Mouse (Mus musculus) bone marrow macrophage, adult 2 months (primary cell): ENCODE results near the gene Ryr3. TPM values are rescaled to one million over a fixed set of nuclear protein-coding genes. Genes with fewer than 3 reads are reported as not detected.

ENCODE experiments used
- H3K27ac ChIP-seq: 2 replicates; pipeline ENCODE4 v1.5.1; 2012; ENCODE audit warnings: low read depth, low read length; ENCODE audit not compliant: insufficient read depth
- H3K4me1 ChIP-seq: 2 replicates; pipeline ENCODE4 v1.6.1; 2012; ENCODE audit warnings: low read length; ENCODE audit not compliant: control insufficient read depth, insufficient read depth
- H3K4me3 ChIP-seq: 2 replicates; pipeline ENCODE4 v1.5.1; 2012; ENCODE audit warnings: mild to moderate bottlenecking, low read length, moderate library complexity; ENCODE audit not compliant: insufficient read depth
- CTCF ChIP-seq: IDR thresholded peaks from 2 replicates; pipeline ENCODE4 v1.5.1; 2012; ENCODE audit warnings: low read depth, mild to moderate bottlenecking, low read length, moderate library complexity
- POLR2A ChIP-seq: IDR thresholded peaks from 2 replicates; pipeline ENCODE4 v1.6.1; 2012; ENCODE audit warnings: mild to moderate bottlenecking, low read depth, low read length, borderline replicate concordance
- polyA plus RNA-seq: library from polyadenylated mRNA; stranded (reverse); fragments of >200 nt; gene quantifications from 2 replicates; pipeline ENCODE4 v1.2.4, GENCODE M21; 2012; ENCODE audit not compliant: missing spikeins, insufficient read depth, insufficient read length

Ryr3 gene
- not detected in 2 replicates for polyA plus RNA-seq

DNA sequence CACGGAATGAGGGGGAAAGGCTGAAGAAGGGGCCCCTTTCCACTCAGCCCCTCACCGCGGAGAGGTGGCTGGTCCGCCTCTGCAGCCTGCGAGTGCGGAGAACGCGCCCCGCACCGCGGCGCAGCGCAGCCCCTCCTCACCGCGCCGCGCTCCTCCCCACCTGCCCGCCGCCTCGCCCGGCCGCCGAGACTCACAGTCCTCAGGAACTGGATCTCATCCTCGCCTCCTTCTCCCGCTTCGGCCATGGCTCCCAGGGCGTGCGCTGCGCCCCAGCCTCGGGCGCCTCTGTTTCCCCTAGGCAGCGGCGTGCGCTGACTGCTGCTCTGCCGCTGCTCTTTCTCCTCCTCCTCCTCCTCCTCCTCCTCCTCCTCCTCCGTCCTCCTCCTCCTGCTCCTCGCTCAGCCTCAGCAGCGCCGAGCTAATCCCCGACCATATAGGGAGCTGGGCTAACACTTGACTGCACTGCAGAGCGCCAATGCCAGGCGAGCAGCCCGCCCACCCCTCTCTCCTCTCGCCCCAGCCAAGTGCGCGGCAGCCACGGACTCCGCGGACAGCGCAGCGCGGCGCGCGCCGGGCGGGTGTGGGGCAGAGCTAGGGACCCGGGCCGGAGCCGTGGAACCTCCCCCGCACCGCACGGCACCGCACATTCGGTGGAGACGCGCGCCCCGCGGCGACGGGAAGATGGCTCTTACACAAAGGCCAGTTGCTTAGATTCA lies at the start of gene Ryr3:
Gene Ryr3 (minus strand): TSS at position 351 of the 716 bp plus-strand sequence.
- TF ChIP-seq CTCF (no peak), POLR2A (no peak)
- H3K27ac ChIP-seq, result no peak within 1 kb of the TSS
- H3K4me1 ChIP-seq, result no peaks in the 10 kb centered on the region
- H3K4me3 ChIP-seq, result no peak within 1 kb of the TSS

DNA sequence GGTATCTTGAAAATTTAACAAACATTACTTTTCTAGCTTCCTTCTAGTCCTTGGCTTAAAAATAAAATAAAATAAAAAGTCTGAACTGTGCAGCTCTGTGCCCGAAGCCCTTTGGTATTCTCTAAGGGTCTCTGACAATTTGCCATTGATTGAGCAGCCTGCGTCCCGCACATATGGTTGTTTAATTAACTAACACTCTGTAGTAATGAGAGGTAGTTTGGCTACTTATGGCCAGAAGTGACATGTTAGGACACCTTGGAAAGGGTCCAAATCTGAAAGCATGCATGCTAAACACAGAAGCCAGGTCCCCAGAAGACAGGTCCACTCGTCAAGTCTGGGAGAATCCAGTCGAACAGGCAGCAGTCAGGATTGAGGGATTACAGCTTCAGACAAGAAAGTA lies 22.0 kb upstream of the Ryr3 start:
- TF ChIP-seq POLR2A (no peak), CTCF (no peak)
- H3K4me1 ChIP-seq, result no peaks in the 10 kb centered on the region
- no peak overlapping the region for H3K27ac ChIP-seq
- H3K4me3 ChIP-seq, result no peak overlapping the region

DNA sequence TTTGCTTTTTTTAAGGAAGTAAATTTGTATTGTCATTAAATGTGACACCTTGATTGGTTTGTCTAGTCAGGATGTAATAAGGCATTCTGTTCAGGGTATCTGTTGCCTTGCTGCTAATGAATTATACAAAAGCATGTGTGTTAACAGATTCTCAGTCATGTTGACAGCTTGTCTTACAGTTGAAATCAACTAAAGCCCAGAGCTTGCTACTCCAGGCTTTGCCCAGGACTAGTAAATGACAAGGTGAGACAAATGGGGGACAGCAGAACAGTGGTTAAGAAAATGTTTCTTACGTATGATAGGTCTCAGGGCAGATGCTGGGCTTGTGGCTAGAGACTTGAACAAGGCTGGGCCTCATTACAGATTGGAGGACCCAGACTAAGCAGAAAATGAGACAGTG lies 20.1 kb upstream of the Ryr3 start:
- Histone ChIP-seq H3K4me1 (no peaks in the 10 kb centered on the region), H3K4me3 (no peak overlapping the region), H3K27ac (no peak overlapping the region)
- TF ChIP-seq POLR2A (no peak), CTCF (no peak)

DNA sequence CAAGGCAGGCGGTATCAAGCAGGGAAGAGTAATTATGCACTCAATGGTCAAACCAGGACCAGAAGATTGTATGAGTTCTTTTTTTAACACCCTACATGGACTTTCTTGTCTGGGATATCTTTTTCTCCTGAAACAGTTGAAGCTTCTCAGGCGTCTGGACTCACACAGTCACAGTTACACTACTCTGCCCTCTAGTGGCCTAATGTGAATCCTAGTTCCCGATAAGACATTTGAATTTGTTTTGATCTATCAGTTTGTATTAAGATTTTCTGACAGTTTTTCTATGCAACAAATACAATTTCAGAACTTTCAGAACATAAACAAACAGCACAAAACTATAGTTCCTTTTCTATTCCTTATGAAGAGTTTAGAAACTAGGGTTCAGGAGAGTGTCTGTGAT lies 17.7 kb upstream of the Ryr3 start:
- TF ChIP-seq CTCF, result no peak
- TF ChIP-seq POLR2A, result no peak
- Histone ChIP-seq H3K4me3 (no peak overlapping the region), H3K4me1 (no peaks in the 10 kb centered on the region), H3K27ac (no peak overlapping the region)

DNA sequence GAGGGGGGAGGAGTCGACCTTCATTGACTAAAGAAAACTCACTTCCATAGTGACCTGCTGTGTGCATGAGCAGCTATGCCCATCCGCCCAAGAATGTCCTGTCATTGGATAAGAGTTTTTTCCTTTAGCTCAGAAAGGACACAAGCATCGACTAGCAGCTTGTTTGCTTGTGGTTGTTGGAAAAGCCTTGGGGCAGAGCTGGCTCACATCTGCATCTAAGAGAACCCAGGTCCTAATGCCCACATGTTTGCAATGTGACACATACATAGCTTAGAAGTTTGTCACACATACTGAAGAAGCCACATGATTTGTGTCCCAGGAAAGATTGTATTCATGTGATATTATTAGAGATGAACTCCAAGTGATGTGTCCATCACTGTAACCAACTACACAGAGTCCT lies 16.5 kb upstream of the Ryr3 start:
- Histone ChIP-seq H3K4me3 (no peak overlapping the region), H3K27ac (no peak overlapping the region)
- no peak for TF ChIP-seq POLR2A
- TF ChIP-seq CTCF, result no peak

DNA sequence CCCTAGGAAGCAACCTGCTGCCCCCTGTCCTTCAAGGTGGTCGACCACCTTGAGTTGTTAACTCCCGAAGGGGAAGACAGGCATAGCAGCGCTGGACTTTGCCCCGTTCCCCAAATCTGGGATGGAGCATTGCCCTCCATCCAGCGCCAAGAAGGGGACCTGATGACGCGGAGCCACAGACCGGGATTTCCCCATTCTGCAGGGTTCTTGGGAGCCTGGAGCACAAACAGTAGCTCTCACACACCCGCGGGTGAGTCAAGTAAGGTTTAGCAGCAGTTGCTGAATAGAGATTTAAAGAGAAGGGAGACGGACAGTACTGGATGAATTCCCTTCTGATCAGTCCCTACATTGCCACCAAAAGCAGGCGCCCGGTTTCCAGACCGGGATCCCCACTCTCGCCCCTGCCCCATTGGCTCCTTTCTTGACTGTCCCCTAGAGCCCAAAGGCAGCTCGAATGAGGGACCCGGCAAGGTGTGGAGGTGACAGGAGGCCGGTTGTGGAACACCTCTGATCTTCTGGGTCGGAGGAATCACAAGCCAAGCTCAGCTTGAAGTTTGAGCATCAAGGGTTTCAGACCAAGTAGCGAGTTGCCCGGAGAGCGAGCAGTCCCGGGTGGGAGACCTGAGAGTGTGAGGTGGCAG lies 671 bp downstream of the Ryr3 start:
- H3K4me3 ChIP-seq, result no peak overlapping the region
- TF ChIP-seq CTCF (no peak), POLR2A (no peak)

More for the DNA sequence above, 16.5 kb upstream of the Ryr3 start:
- H3K4me1 ChIP-seq, result no peaks in the 10 kb centered on the region

DNA sequence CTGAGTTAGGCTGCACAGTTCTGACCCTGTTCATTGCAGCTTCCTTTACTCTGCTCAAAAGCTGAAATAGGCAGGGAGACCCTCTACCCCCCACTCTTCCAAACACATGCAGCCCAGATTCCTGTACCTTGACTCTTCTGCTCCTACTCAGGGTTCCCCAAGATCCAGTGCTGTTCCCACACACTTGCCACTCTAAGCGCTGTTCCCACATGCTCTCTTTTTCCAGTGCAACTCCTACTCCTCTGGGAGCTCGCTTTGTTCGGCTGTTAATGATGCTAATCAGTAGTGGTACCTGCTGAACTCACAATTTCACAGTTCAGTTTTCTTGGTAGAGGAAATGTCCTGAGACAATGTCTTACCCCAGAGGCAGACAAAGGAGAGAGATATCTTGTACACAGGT lies 6.9 kb downstream of the Ryr3 start:
- TF ChIP-seq POLR2A, result no peak
- no peak for TF ChIP-seq CTCF
- Histone ChIP-seq H3K4me3 (no peak overlapping the region), H3K27ac (no peak overlapping the region), H3K4me1 (no peaks in the 10 kb centered on the region)

More for the DNA sequence above, 671 bp downstream of the Ryr3 start:
- Histone ChIP-seq H3K27ac (no peak overlapping the region), H3K4me1 (no peaks in the 10 kb centered on the region)

DNA sequence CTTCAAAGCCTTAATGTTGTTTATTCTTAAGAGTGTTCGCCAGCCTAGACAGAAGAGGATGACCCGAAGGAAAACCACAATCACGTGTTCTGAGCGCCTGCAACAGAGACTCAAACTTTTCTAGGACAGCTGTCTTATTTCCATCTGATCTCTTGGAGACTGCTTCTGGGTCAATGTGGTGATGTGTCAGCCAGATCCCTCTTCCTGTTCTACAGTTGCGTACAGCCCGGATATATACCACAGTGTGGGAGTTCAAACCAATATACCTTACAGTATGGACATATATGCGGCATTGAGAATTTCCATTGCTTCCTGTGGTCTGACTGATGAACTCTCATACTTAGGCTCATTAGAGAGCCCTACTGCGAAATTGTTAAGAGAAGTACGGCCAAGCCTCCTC lies 7.6 kb downstream of the Ryr3 start:
- Histone ChIP-seq H3K4me3 (no peak overlapping the region), H3K4me1 (no peaks in the 10 kb centered on the region), H3K27ac (no peak overlapping the region)
- TF ChIP-seq CTCF, result no peak
- TF ChIP-seq POLR2A, result no peak

DNA sequence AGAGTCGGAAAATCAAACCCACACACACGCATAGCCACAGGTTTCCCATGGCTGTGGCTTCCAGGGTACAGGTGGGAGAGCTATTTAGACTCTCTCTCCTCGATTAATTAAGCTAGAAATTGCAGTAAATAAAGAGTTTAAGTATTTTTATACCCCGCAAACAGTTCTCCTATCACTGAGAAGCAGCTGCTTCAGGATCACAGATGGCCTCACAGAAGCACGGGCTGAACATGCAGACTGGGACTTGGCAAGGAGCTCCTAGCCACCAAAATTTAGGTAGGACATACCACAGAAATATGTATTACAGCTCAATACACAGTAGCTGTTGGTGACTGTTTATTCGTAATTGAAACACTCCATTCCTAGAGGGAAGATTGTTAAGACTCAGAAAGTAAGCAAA lies 14.0 kb downstream of the Ryr3 start:
- H3K4me3 ChIP-seq, result no peak overlapping the region
- TF ChIP-seq POLR2A, result no peak
- no peak for TF ChIP-seq CTCF
- no peaks in the 10 kb centered on the region for H3K4me1 ChIP-seq
- H3K27ac ChIP-seq, result no peak overlapping the region

DNA sequence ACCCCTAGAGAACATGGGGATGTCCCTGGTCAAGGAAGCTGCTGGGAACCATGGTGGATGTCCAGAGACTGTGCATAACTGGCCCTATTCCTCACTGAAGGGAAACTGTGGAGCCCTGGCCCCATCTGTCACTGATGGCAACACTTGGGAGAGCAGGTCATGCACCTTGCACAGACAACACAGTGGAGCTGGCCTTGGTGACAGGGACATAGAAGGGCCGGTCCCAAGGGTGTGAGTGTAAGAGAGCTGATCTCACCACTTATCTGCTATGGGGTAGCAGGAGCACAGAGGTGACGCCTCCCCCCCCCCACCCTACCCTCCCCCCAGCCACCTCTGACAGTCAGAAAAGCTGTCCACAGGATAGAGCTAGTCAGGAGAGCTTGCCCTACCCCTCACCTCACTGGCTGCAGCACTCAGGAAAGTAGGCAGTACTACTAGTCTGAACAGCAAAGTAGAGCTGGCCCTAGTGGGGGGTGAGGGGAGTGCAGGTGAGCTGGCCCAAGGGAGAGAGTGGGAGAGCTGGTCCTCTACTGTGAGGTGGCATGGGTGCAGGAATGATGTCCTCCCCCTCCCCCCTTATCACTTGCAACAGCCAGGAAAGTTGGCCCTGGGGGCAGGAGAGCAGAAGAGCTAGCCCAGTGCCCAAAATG lies 17.7 kb downstream of the Ryr3 start:
- TF ChIP-seq CTCF, result no peak
- no peak for TF ChIP-seq POLR2A
- no peak overlapping the region for H3K27ac ChIP-seq
- no peak overlapping the region for H3K4me3 ChIP-seq
- no peaks in the 10 kb centered on the region for H3K4me1 ChIP-seq

DNA sequence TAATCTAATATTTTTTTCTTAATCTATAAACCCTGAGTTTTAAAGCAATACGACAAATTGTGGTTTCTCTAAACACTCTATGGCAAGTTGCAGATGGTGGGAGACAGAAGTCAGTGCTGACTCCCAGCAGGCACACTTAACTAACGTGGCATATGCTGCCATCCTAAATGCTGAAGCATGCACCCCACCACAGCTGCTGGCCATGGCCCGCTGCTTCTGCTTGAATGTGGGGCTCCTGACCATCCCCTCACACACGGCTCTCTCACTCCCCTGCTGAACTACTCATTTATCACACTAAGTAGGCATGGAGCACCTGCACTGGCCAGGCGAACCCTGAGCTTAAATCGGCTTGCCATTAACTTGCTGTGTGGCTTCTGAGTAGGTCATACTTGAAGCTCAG lies 29.7 kb downstream of the Ryr3 start:
- no peak for TF ChIP-seq POLR2A
- no peak for TF ChIP-seq CTCF
- H3K4me1 ChIP-seq, result no peaks in the 10 kb centered on the region
- no peak overlapping the region for H3K27ac ChIP-seq
- no peak overlapping the region for H3K4me3 ChIP-seq
